Mouse (Mus musculus): ENCODE measurements around the gene Hist1h3a. TPM values are rescaled to one million over a fixed set of nuclear protein-coding genes. Genes with fewer than 3 reads are reported as not detected.
"Not testable (repeated sequence)": the region's sequence is repeated elsewhere in the genome, so short reads cannot be mapped to it uniquely, and the experiment has no call there.

Gene Hist1h3a
- polyA plus RNA-seq, 2 experiments: 5.8 to 36.1 TPM

DNA sequence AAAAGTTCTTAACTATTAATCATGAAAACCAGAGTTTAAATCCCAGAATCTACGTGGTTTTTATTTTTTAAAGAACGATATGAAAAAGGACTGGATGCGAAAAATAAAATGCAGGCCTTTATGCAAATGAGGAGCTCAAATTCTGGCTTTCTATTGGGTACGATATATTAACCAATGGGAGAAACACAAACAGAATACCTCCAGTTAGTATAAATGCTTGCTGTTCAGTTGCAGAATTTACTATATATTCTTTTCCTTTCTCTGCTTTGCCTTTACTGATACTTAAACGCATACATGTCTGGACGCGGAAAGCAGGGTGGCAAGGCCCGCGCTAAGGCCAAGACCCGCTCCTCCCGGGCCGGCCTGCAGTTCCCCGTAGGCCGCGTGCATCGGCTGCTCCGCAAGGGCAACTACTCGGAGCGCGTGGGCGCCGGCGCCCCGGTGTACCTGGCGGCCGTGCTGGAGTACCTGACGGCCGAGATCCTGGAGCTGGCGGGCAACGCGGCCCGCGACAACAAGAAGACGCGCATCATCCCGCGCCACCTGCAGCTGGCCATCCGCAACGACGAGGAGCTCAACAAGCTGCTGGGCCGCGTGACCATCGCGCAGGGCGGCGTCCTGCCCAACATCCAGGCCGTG is 11.2 kb downstream of the Hist1h3a start, which contains the start of gene Hist1h2ab:
Gene Hist1h2ab, plus strand, starts transcription at position 288 of the 639 bp plus-strand sequence.
- under 1% methylated on average over 31 of the region's 47 CpGs for WGBS (ENCODE audit: insufficient replicate concordance)

GRCm38 (mm10) chr13:23749563-23750121 is 12.5 kb downstream of the Hist1h3a start:
- TF ChIP-seq CTCF (IDR thresholded peaks at IDR 0.05; ENCODE audit: low read depth) (no peak), EP300 (IDR thresholded peaks at IDR 0.05; ENCODE audit: low read depth) (no peak)
- H3K4me2 ChIP-seq (ENCODE audit: low read depth): no peak overlapping the region
- no peak for ATAC-seq (ENCODE audit: insufficient read depth)
- peak overlapping the region; percentile 99 for H3K27ac ChIP-seq
- 79% methylated on average over 5 of the region's 5 CpGs for WGBS (ENCODE audit: insufficient replicate concordance)
- no peaks in the 10 kb centered on the region for H3K27me3 ChIP-seq (ENCODE audit: control insufficient read depth, insufficient read depth, low read length)
- H3K36me3 ChIP-seq (replicated peaks; ENCODE audit: control insufficient read depth, insufficient read depth, low read depth): no peaks in the 10 kb centered on the region
- no peak for DNase-seq (ENCODE audit: low read depth in 3 of 3, low spot score in 3 of 3)
- no peaks in the 10 kb centered on the region for H3K9me3 ChIP-seq (ENCODE audit: control insufficient read depth, low read length)
- H3K4me3 ChIP-seq (ENCODE audit: insufficient read depth in 1 of 2, low read depth in 2 of 2, low read length in 2 of 2): no peak overlapping the region
- H3K4me1 ChIP-seq (replicated peaks; ENCODE audit: control insufficient read depth in 2 of 2, insufficient read depth in 2 of 2, low read length in 1 of 2): peaks cover 20 to 23% of the 10 kb centered on the region in 2 experiments
- peak overlapping the region; percentile 6 for H3K9ac ChIP-seq (replicated peaks)

More for the DNA sequence above, 11.2 kb downstream of the Hist1h3a start, which contains the start of gene Hist1h2ab:
- peak; percentile 85 to 90 (median 86) for DNase-seq (ENCODE audit: low read depth in 3 of 3, low spot score in 3 of 3)
- peak within 1 kb of the TSS; percentile 87 for H3K9ac ChIP-seq (replicated peaks)
- H3K27me3 ChIP-seq (ENCODE audit: control insufficient read depth, insufficient read depth, low read length); H3K36me3 ChIP-seq (replicated peaks; ENCODE audit: control insufficient read depth, insufficient read depth, low read depth); H3K9me3 ChIP-seq (ENCODE audit: control insufficient read depth, low read length): not testable (repeated sequence)
- ATAC-seq (ENCODE audit: insufficient read depth): peak; percentile 38
- peak within 1 kb of the TSS; percentile 99 for H3K27ac ChIP-seq
- peak within 1 kb of the TSS; percentile 51 to 59 for H3K4me3 ChIP-seq (ENCODE audit: insufficient read depth in 1 of 2, low read depth in 2 of 2, low read length in 2 of 2)
- peak; percentile 74 for TF ChIP-seq EP300 (IDR thresholded peaks at IDR 0.05; ENCODE audit: low read depth)
- peak within 1 kb of the TSS; percentile 69 for H3K4me2 ChIP-seq (ENCODE audit: low read depth)
- peaks cover 26 to 28% of the 10 kb centered on the region in 2 experiments for H3K4me1 ChIP-seq (replicated peaks; ENCODE audit: control insufficient read depth in 2 of 2, insufficient read depth in 2 of 2, low read length in 1 of 2)

GRCm38 (mm10) chr13:23747892-23748288 is 14.3 kb downstream of the Hist1h3a start:
- no peaks in the 10 kb centered on the region for H3K27me3 ChIP-seq (ENCODE audit: control insufficient read depth, insufficient read depth, low read length)
- H3K4me3 ChIP-seq (ENCODE audit: insufficient read depth in 1 of 2, low read depth in 2 of 2, low read length in 2 of 2): peak overlapping the region in 1 of 2 experiments; percentile 61; a peak in 2 of 4 replicates
- ATAC-seq (ENCODE audit: insufficient read depth): no peak
- H3K27ac ChIP-seq: peak overlapping the region; percentile 100
- TF ChIP-seq CTCF (IDR thresholded peaks at IDR 0.05; ENCODE audit: low read depth): no peak
- no peak for TF ChIP-seq EP300 (IDR thresholded peaks at IDR 0.05; ENCODE audit: low read depth)
- H3K9me3 ChIP-seq (ENCODE audit: control insufficient read depth, low read length): no peaks in the 10 kb centered on the region
- H3K36me3 ChIP-seq (replicated peaks; ENCODE audit: control insufficient read depth, insufficient read depth, low read depth): no peaks in the 10 kb centered on the region
- peak in 1 of 3 experiments; percentile 66 for DNase-seq (ENCODE audit: low read depth in 3 of 3, low spot score in 3 of 3)
- peaks cover 20 to 28% of the 10 kb centered on the region in 2 experiments for H3K4me1 ChIP-seq (replicated peaks; ENCODE audit: control insufficient read depth in 2 of 2, insufficient read depth in 2 of 2, low read length in 1 of 2)
- WGBS (ENCODE audit: insufficient replicate concordance): 7% methylated on average over 4 of the region's 4 CpGs
- H3K4me2 ChIP-seq (ENCODE audit: low read depth): peak overlapping the region; percentile 89
- H3K9ac ChIP-seq (replicated peaks): peak overlapping the region; percentile 98

DNA sequence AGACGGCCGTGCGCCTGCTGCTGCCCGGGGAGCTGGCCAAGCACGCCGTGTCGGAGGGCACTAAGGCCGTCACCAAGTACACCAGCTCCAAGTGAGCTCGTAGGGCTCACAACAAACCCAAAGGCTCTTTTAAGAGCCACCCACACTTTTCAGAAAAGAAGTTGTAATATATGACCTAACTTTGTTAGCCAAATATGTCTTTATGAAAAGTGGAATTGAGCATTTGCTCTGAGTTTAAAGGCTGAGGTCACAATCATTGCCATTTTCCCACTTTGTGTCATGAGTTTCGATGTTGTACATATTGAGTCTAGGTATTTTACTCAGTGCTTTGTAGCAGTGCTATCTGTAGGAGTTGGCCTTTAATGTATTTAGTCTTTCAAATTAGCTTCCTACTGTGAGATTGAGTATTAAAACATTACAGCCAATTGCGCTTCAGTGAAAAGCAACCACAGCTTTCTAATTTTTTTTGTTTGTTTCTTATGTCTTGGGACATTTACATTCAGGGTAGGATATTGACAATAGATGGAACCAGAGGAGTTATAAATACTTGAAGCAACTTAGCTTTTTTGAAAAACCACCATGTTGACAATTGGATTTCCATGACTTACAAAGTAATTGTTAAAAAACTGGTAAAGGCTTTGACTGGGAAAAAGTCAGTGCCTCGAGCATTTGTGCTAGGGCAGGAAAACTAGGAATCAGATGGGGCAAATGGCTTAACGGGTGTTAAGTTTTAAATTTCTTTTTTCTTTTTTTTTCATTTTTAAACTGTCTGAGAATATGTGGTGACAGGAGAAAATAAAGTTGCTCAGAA is 14.9 kb downstream of the Hist1h3a start:
- H3K36me3 ChIP-seq (replicated peaks; ENCODE audit: control insufficient read depth, insufficient read depth, low read depth): no peaks in the 10 kb centered on the region
- peak; percentile 22 for ATAC-seq (ENCODE audit: insufficient read depth)
- 4% methylated on average over 10 of the region's 13 CpGs for WGBS (ENCODE audit: insufficient replicate concordance)
- DNase-seq (ENCODE audit: low read depth in 3 of 3, low spot score in 3 of 3): peak in 1 of 3 experiments; percentile 71
- H3K27ac ChIP-seq: peak overlapping the region; percentile 100
- peaks cover 23 to 29% of the 10 kb centered on the region in 2 experiments for H3K4me1 ChIP-seq (replicated peaks; ENCODE audit: control insufficient read depth in 2 of 2, insufficient read depth in 2 of 2, low read length in 1 of 2)
- H3K27me3 ChIP-seq (ENCODE audit: control insufficient read depth, insufficient read depth, low read length): no peaks in the 10 kb centered on the region
- no peaks in the 10 kb centered on the region for H3K9me3 ChIP-seq (ENCODE audit: control insufficient read depth, low read length)
- H3K4me2 ChIP-seq (ENCODE audit: low read depth): peak overlapping the region; percentile 89
- peak overlapping the region; percentile 98 for H3K9ac ChIP-seq (replicated peaks)
- H3K4me3 ChIP-seq (ENCODE audit: insufficient read depth in 1 of 2, low read depth in 2 of 2, low read length in 2 of 2): peak overlapping the region; percentile 52 to 61
- TF ChIP-seq EP300 (IDR thresholded peaks at IDR 0.05; ENCODE audit: low read depth) (0 out of 2 replicates have a peak, but pooled peaks have one; percentile 7), CTCF (IDR thresholded peaks at IDR 0.05; ENCODE audit: low read depth) (no peak)
